Mouse (Mus musculus): ENCODE results near the gene Slc7a15. TPM values are rescaled to one million over a fixed set of nuclear protein-coding genes. Genes with fewer than 3 reads are reported as not detected.
"Not testable (repeated sequence)": the region's sequence is repeated elsewhere in the genome, so short reads cannot be mapped to it uniquely, and the experiment has no call there.

The Slc7a15 gene
- not detected in 2 replicates for polyA plus RNA-seq (2015; fragmentation: Nextera tagmentation; extraction: Ambion mirVana)

GRCm38 (mm10) chr12:8598966-8599365 lies at the start of gene Slc7a15:
TSS of gene Slc7a15 (minus strand) at chr12:8599066.
- H3K4me2 ChIP-seq; H3K36me3 ChIP-seq (replicated peaks); H3K9ac ChIP-seq; H3K27ac ChIP-seq; H3K4me1 ChIP-seq; H3K27me3 ChIP-seq (replicated peaks); H3K9me3 ChIP-seq; H3K4me3 ChIP-seq; ATAC-seq (replicated peaks): not testable (repeated sequence)
- 96% methylated on average over 7 of the region's 7 CpGs for WGBS

- H3K27ac ChIP-seq; H3K27me3 ChIP-seq (replicated peaks); H3K9ac ChIP-seq; H3K4me1 ChIP-seq; H3K4me2 ChIP-seq; H3K9me3 ChIP-seq; ATAC-seq (replicated peaks); H3K36me3 ChIP-seq (replicated peaks); H3K4me3 ChIP-seq: not testable (repeated sequence)
- 78% methylated on average over 8 of the region's 8 CpGs for WGBS
Measured at GRCm38 (mm10) chr12:8648211-8648610, 49.3 kb upstream of the Slc7a15 start.

GRCm38 (mm10) chr12:8641425-8641735 lies 42.5 kb upstream of the Slc7a15 start:
- Histone ChIP-seq H3K4me1 (no peaks in the 10 kb centered on the region), H3K4me2 (peak overlapping the region; percentile 47), H3K36me3 (replicated peaks) (no peaks in the 10 kb centered on the region), H3K27me3 (replicated peaks) (no peaks in the 10 kb centered on the region), H3K27ac (peak overlapping the region; percentile 99), H3K9ac (peak overlapping the region; percentile 100), H3K9me3 (no peaks in the 10 kb centered on the region), H3K4me3 (peak overlapping the region; percentile 99)
- ATAC-seq (replicated peaks) = peak; percentile 77
- 4% methylated on average over 10 of the region's 10 CpGs for WGBS

- Histone ChIP-seq H3K4me2 (peak overlapping the region; percentile 52), H3K4me3 (peak overlapping the region; percentile 99), H3K27ac (peak overlapping the region; percentile 99), H3K36me3 (replicated peaks) (no peaks in the 10 kb centered on the region), H3K9ac (peak overlapping the region; percentile 100), H3K4me1 (no peaks in the 10 kb centered on the region), H3K27me3 (replicated peaks) (no peaks in the 10 kb centered on the region), H3K9me3 (no peaks in the 10 kb centered on the region)
- under 1% methylated on average over 47 of the region's 47 CpGs for WGBS
- ATAC-seq (replicated peaks) = peak; percentile 99
Measured at GRCm38 (mm10) chr12:8640711-8641424, 42.0 kb upstream of the Slc7a15 start.

GRCm38 (mm10) chr12:8640186-8640585 lies 41.3 kb upstream of the Slc7a15 start:
- not testable (repeated sequence) for H3K27me3 ChIP-seq (replicated peaks); H3K4me1 ChIP-seq; H3K36me3 ChIP-seq (replicated peaks); H3K9me3 ChIP-seq; H3K27ac ChIP-seq
- H3K9ac ChIP-seq = peak overlapping the region; percentile 11; the same call in 1 of the 2 replicates
- peak overlapping the region; percentile 99 for H3K4me3 ChIP-seq
- 1% methylated on average over 2 of the region's 2 CpGs for WGBS
- peak overlapping the region; percentile 52 for H3K4me2 ChIP-seq
- 0 out of 2 replicates have a peak, but pooled peaks have one; percentile 13 for ATAC-seq (replicated peaks)

GRCm38 (mm10) chr12:8638411-8639087 lies 39.7 kb upstream of the Slc7a15 start:
- not testable (repeated sequence) for H3K4me1 ChIP-seq; H3K9ac ChIP-seq; H3K27me3 ChIP-seq (replicated peaks); ATAC-seq (replicated peaks); H3K36me3 ChIP-seq (replicated peaks); H3K27ac ChIP-seq; H3K9me3 ChIP-seq; H3K4me3 ChIP-seq; H3K4me2 ChIP-seq
- WGBS = 80% methylated on average over 10 of the region's 10 CpGs

GRCm38 (mm10) chr12:8636945-8637344 lies 38.1 kb upstream of the Slc7a15 start:
- H3K27ac ChIP-seq = no peak overlapping the region
- 96% methylated on average over 14 of the region's 14 CpGs for WGBS
- no peaks in the 10 kb centered on the region for H3K27me3 ChIP-seq (replicated peaks)
- no peaks in the 10 kb centered on the region for H3K4me1 ChIP-seq
- H3K9ac ChIP-seq = no peak overlapping the region
- no peaks in the 10 kb centered on the region for H3K36me3 ChIP-seq (replicated peaks)
- no peaks in the 10 kb centered on the region for H3K9me3 ChIP-seq
- no peak overlapping the region for H3K4me2 ChIP-seq
- no peak overlapping the region for H3K4me3 ChIP-seq
- ATAC-seq (replicated peaks) = no peak

- 98% methylated on average over 4 of the region's 4 CpGs for WGBS
- Histone ChIP-seq H3K27me3 (replicated peaks) (no peaks in the 10 kb centered on the region), H3K9me3 (no peaks in the 10 kb centered on the region), H3K36me3 (replicated peaks) (no peaks in the 10 kb centered on the region), H3K4me1 (no peaks in the 10 kb centered on the region), H3K9ac (no peak overlapping the region), H3K4me2 (no peak overlapping the region), H3K27ac (no peak overlapping the region), H3K4me3 (no peak overlapping the region)
- no peak for ATAC-seq (replicated peaks)
Measured at GRCm38 (mm10) chr12:8635546-8635945, 36.7 kb upstream of the Slc7a15 start.

- Histone ChIP-seq H3K27me3 (replicated peaks) (no peaks in the 10 kb centered on the region), H3K4me1 (no peaks in the 10 kb centered on the region), H3K4me2 (no peak overlapping the region), H3K4me3 (no peak overlapping the region), H3K36me3 (replicated peaks) (no peaks in the 10 kb centered on the region), H3K9ac (no peak overlapping the region), H3K27ac (no peak overlapping the region), H3K9me3 (no peaks in the 10 kb centered on the region)
- ATAC-seq (replicated peaks) = no peak
- WGBS = 100% methylated on average over 1 of the region's 1 CpGs
Measured at GRCm38 (mm10) chr12:8634306-8634705, 35.4 kb upstream of the Slc7a15 start.

GRCm38 (mm10) chr12:8632737-8633365 lies 34.0 kb upstream of the Slc7a15 start:
- H3K4me1 ChIP-seq = no peaks in the 10 kb centered on the region
- H3K9me3 ChIP-seq = no peaks in the 10 kb centered on the region
- no peak for ATAC-seq (replicated peaks)
- H3K36me3 ChIP-seq (replicated peaks) = no peaks in the 10 kb centered on the region
- no peak overlapping the region for H3K4me3 ChIP-seq
- no peak overlapping the region for H3K4me2 ChIP-seq
- H3K27ac ChIP-seq = no peak overlapping the region
- H3K27me3 ChIP-seq (replicated peaks) = no peaks in the 10 kb centered on the region
- no peak overlapping the region for H3K9ac ChIP-seq
- WGBS = 78% methylated on average over 2 of the region's 2 CpGs

- H3K36me3 ChIP-seq (replicated peaks) = no peaks in the 10 kb centered on the region
- H3K27ac ChIP-seq = no peak overlapping the region
- H3K4me3 ChIP-seq = no peak overlapping the region
- H3K4me1 ChIP-seq = no peaks in the 10 kb centered on the region
- no peak overlapping the region for H3K9ac ChIP-seq
- no peaks in the 10 kb centered on the region for H3K27me3 ChIP-seq (replicated peaks)
- no peak for ATAC-seq (replicated peaks)
- whole genome bisulfite sequencing = 94% methylated on average over 1 of the region's 1 CpGs
- H3K9me3 ChIP-seq = no peaks in the 10 kb centered on the region
- H3K4me2 ChIP-seq = no peak overlapping the region
Measured at GRCm38 (mm10) chr12:8631691-8632090, 32.8 kb upstream of the Slc7a15 start.

- no peaks in the 10 kb centered on the region for H3K9me3 ChIP-seq
- no peaks in the 10 kb centered on the region for H3K27me3 ChIP-seq (replicated peaks)
- no peak overlapping the region for H3K27ac ChIP-seq
- no peak overlapping the region for H3K9ac ChIP-seq
- 97% methylated on average over 6 of the region's 6 CpGs for WGBS
- no peak overlapping the region for H3K4me2 ChIP-seq
- no peaks in the 10 kb centered on the region for H3K4me1 ChIP-seq
- ATAC-seq (replicated peaks) = no peak; the same call in 1 of the 2 replicates
- H3K36me3 ChIP-seq (replicated peaks) = no peaks in the 10 kb centered on the region
- no peak overlapping the region for H3K4me3 ChIP-seq
Measured at GRCm38 (mm10) chr12:8629537-8629936, 30.7 kb upstream of the Slc7a15 start.
